Mouse (Mus musculus) kidney, adult 2 months (tissue): Measurements from ENCODE around the gene Gjb4. TPM values are rescaled to one million over a fixed set of nuclear protein-coding genes. Genes with fewer than 3 reads are reported as not detected.

Source experiments
- DNase-seq: peaks from one replicate; pipeline ENCODE4 v3.0.0; 2021
- H3K27ac ChIP-seq: fragments of 200-500 bp; 2 replicates; pipeline ENCODE4 v1.5.1; 2012; ENCODE audit warnings: low read depth, low read length, control low read depth, inconsistent platforms; ENCODE audit not compliant: insufficient read depth
- H3K27me3 ChIP-seq: fragments of 200-500 bp; replicated peaks from 2 replicates; pipeline ENCODE4 v1.6.1; 2012; ENCODE audit warnings: mild to moderate bottlenecking, moderate library complexity, low read length, inconsistent platforms; ENCODE audit not compliant: control insufficient read depth, insufficient read depth
- H3K36me3 ChIP-seq: fragments of 200-500 bp; 2 replicates; pipeline ENCODE4 v1.6.1; 2012; ENCODE audit warnings: mild to moderate bottlenecking, moderate library complexity, low read length, inconsistent platforms; ENCODE audit not compliant: control insufficient read depth, insufficient read depth
- H3K4me1 ChIP-seq: fragments of 200-500 bp; 2 replicates; pipeline ENCODE4 v1.6.1; 2011; ENCODE audit warnings: low read length; ENCODE audit not compliant: control insufficient read depth, insufficient read depth
- H3K4me3 ChIP-seq: fragments of 200-500 bp; 2 replicates; pipeline ENCODE4 v1.5.1; 2011; ENCODE audit warnings: mild to moderate bottlenecking, low read depth, low read length, control low read depth; ENCODE audit not compliant: insufficient read depth
- CTCF ChIP-seq: fragments of 200-500 bp; conservative IDR thresholded peaks from 2 replicates; pipeline ENCODE4 v1.5.1; 2011; ENCODE audit warnings: low read depth, mild to moderate bottlenecking, control low read depth, low read length, moderate library complexity, mixed read lengths; ENCODE audit not compliant: insufficient read depth, insufficient read length
- POLR2A ChIP-seq: fragments of 200-500 bp; IDR thresholded peaks from one replicate; pipeline ENCODE4 v1.6.1; 2011; ENCODE audit warnings: low read depth, low read length, control low read depth
- WGBS: fragments of 180-500 bp; shearing (Covaris S2); methylation state at CpG from one replicate; pipeline ENCODE4 v1.1.7; 2018; 5-methylcytosine and 5-hydroxymethylcytosine counted together
- polyA plus RNA-seq: library from polyadenylated mRNA; depleted of rRNA; stranded (reverse); fragments of >200 nt; gene quantifications from 2 replicates; pipeline ENCODE4 v1.2.3, GENCODE M21; 2012

Gene Gjb4
- polyA plus RNA-seq, 1 experiment: 1.5 TPM

GRCm38 (mm10) chr4:127375541-127376177 lies 21.8 kb upstream of the Gjb4 start:
- no peaks in the 10 kb centered on the region for H3K4me1 ChIP-seq
- DNase-seq: no peak
- no peak overlapping the region for H3K27ac ChIP-seq
- no peak overlapping the region for H3K4me3 ChIP-seq
- H3K36me3 ChIP-seq: no peaks in the 10 kb centered on the region
- TF ChIP-seq POLR2A (no peak), CTCF (no peak)
- WGBS: 38% methylated on average over 17 of the region's 17 CpGs
- H3K27me3 ChIP-seq: no peaks in the 10 kb centered on the region

GRCm38 (mm10) chr4:127374645-127375044 lies 20.8 kb upstream of the Gjb4 start:
- DNase-seq: no peak
- Histone ChIP-seq H3K4me1 (no peaks in the 10 kb centered on the region), H3K36me3 (no peaks in the 10 kb centered on the region), H3K4me3 (no peak overlapping the region), H3K27me3 (no peaks in the 10 kb centered on the region), H3K27ac (no peak overlapping the region)
- WGBS: 84% methylated on average over 4 of the region's 4 CpGs
- TF ChIP-seq POLR2A (no peak), CTCF (no peak)

- DNase-seq: no peak
- Histone ChIP-seq H3K4me1 (no peaks in the 10 kb centered on the region), H3K36me3 (no peaks in the 10 kb centered on the region), H3K27me3 (no peaks in the 10 kb centered on the region), H3K4me3 (no peak overlapping the region), H3K27ac (no peak overlapping the region)
- 34% methylated on average over 8 of the region's 8 CpGs for WGBS
- TF ChIP-seq POLR2A (no peak), CTCF (no peak)
Observed at GRCm38 (mm10) chr4:127373491-127373890, 19.6 kb upstream of the Gjb4 start.

- Histone ChIP-seq H3K4me3 (no peak overlapping the region), H3K36me3 (no peaks in the 10 kb centered on the region), H3K4me1 (no peaks in the 10 kb centered on the region), H3K27ac (no peak overlapping the region), H3K27me3 (no peaks in the 10 kb centered on the region)
- DNase-seq: no peak
- TF ChIP-seq POLR2A (no peak), CTCF (no peak)
- 73% methylated on average over 5 of the region's 5 CpGs for WGBS
Observed at GRCm38 (mm10) chr4:127371546-127371945, 17.7 kb upstream of the Gjb4 start.

GRCm38 (mm10) chr4:127370447-127370846 lies 16.6 kb upstream of the Gjb4 start:
- Histone ChIP-seq H3K4me1 (no peaks in the 10 kb centered on the region), H3K27ac (no peak overlapping the region), H3K4me3 (no peak overlapping the region), H3K27me3 (no peaks in the 10 kb centered on the region), H3K36me3 (no peaks in the 10 kb centered on the region)
- WGBS: 54% methylated on average over 2 of the region's 2 CpGs
- no peak for DNase-seq
- TF ChIP-seq CTCF: peak; percentile 33; the same call in 1 of the 2 replicates
- TF ChIP-seq POLR2A: no peak

GRCm38 (mm10) chr4:127368379-127368973 lies 14.6 kb upstream of the Gjb4 start:
- Histone ChIP-seq H3K4me1 (no peaks in the 10 kb centered on the region), H3K27ac (no peak overlapping the region), H3K4me3 (no peak overlapping the region), H3K36me3 (no peaks in the 10 kb centered on the region), H3K27me3 (no peaks in the 10 kb centered on the region)
- 31% methylated on average over 13 of the region's 13 CpGs for WGBS
- DNase-seq: peak; percentile 39
- TF ChIP-seq POLR2A: no peak
- TF ChIP-seq CTCF: peak; percentile 96

GRCm38 (mm10) chr4:127365834-127366233 lies 12.0 kb upstream of the Gjb4 start:
- Histone ChIP-seq H3K27me3 (no peaks in the 10 kb centered on the region), H3K4me3 (no peak overlapping the region), H3K36me3 (no peaks in the 10 kb centered on the region), H3K27ac (no peak overlapping the region), H3K4me1 (no peaks in the 10 kb centered on the region)
- WGBS: 27% methylated on average over 4 of the region's 4 CpGs
- DNase-seq: no peak
- TF ChIP-seq POLR2A (no peak), CTCF (no peak)
